Mouse (Mus musculus) cortical plate, adult 2 months (tissue): ENCODE data around the gene Armc12.

Source experiments
- CTCF ChIP-seq: fragments of 200-500 bp; IDR thresholded peaks from 2 replicates; pipeline ENCODE4 v1.5.1; 2011; ENCODE audit warnings: mild to moderate bottlenecking, control low read depth, low read length; ENCODE audit not compliant: insufficient read depth; ENCODE audit errors: extremely low read depth
- POLR2A ChIP-seq: fragments of 200-500 bp; IDR thresholded peaks from 2 replicates; pipeline ENCODE4 v1.6.1; 2011; ENCODE audit warnings: mild to moderate bottlenecking, low read length, control low read depth; ENCODE audit not compliant: insufficient read depth; ENCODE audit errors: extremely low read depth

DNA sequence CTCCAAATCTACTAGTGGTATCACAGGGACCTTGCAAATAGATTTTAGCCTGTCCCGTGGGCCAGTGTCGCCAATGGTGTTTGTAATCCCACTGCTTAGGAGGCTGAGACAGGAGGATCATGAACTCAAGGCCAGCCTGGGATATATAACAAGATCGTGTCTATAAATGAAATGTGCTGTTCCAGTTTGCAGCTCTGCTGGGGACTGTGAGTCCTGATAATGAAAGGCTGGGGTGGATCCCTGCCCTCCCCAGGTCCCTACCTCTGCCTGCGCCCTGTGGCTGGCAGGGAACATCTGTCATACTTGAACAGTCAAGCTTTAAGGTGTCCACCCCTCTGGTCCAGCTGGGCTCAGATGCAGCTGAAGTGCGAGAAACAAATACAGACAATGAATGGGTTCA, 16.1 kb upstream of the Armc12 start:
- TF ChIP-seq POLR2A = no peak
- TF ChIP-seq CTCF = no peak
